Mouse (Mus musculus) neutrophil, adult 5-6 weeks (primary cell): Measurements from ENCODE around the gene Kdf1. TPM values are rescaled to one million over a fixed set of nuclear protein-coding genes. Genes with fewer than 3 reads are reported as not detected.

Source experiments
- ATAC-seq: fragments of 151-379, 151-347 bp; 2 replicates; pipeline ENCODE4 v1.8.0; 2017; ENCODE audit warnings: mild to moderate bottlenecking, moderate TSS enrichment; ENCODE audit not compliant: insufficient number of reproducible peaks, poor library complexity, low FRiP score, severe bottlenecking; ENCODE audit errors: extremely low read depth
- total RNA-seq: library from RNA; stranded (forward); fragments of 200-1000 nt; gene quantifications from 2 replicates; pipeline ENCODE4 v1.2.3, GENCODE M21; 2017

The Kdf1 gene
- total RNA-seq, 1 experiment from 2014 or later, result not detected

DNA sequence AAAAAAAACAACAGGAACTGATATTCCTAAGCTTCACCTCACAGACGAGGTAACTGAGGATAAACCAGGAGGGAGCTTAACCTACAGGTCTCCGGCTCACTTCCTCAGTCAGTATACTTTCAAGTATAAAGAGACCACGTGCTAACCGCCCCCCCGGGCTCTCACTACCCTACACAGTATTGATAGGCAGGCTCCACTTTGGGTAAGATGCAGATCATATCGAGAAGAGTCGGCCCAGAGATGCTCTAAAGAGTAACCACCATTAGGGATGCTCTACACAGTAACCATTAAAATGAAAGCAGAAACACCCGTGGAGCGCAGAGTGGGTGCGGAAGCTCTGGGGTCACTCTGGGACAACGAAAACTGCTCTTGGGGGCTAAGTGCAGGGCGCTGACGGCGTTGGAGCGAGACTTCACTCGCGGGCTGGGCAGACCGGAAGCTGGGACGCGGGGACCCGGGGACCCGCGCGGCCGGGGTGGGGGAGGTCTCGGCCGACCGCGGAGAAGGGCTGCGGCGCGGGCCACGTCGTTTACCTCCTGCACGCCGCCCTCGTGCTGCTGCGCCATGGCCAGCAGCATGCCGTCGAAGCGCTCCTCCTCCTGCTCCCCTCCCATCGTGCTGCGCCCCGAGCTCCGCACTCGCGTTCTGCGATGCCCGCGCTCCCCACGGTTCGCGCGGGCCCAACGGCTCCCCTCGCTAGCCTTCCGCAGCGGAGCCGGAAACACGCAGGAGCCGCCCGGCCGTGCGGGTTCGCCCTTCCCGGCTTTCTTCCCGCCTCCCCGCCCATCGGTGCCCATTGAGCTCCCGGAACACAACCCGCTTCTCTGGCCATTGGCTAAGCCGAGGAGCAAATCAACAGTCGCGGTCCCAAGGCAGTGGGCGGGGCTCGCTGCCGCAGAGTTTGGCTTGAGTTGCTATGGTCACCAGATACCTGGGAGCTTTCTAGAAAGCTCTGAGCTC lies 26.8 kb downstream of the Kdf1 start, which contains the start of gene Nudc:
Gene Nudc (minus strand): TSS at position 725 of the 960 bp plus-strand sequence.
- ATAC-seq, result peak; percentile 97

DNA sequence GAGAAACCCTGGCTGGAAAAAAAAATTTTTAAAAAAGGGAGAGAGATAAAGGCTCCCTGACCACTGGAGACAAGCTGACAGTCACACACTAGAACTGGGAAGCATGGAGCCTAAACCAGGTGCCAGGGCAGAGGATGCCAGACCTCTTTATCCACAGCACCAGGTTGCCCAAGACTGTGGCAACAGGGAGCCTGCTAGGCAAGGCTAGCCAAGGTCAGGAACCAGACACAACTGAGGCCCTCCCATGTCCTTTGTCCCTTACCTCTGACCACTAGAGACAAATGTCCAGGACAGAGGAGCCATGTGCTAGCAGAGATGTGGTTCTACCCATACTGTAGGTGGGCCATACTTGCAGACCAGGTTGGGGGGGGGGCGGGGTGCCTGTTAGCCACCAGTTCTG lies 33.3 kb downstream of the Kdf1 start:
- no peak for ATAC-seq

DNA sequence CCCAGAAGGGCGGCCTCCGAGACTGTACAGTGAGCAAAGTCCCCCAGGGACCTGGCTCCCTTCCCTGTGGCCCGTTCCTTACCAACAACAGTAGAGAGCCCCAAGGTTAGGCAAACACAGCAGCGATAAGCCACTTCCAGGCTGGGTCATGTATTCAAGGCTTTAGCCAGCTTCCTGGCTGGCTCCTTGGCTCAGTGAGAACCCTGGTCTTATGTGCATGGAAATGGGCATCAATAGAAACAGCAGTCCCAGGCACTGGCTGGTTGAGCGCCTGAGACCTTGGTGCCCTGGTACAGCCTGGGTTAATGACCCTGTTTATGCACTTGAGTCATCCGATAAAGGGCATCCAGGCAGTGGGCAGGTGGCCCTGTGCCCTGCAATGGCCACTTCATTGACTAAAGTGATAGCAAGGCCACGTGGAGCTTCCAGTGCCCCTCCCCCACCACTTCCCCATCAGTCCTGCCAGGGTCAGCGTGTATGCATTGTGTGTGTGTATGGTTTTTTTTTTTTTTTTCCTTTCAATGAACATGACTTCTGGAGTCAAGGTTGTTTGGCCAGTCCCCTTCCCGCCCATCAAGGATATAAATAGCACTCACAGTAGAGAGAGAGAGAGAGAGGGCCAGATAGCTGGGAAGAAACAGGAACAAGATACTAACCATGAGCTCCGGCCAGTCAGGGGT lies 34.1 kb downstream of the Kdf1 start, which contains the start of gene Nr0b2:
Gene Nr0b2 (plus strand): TSS at position 609 of the 680 bp plus-strand sequence.
- ATAC-seq, result no peak

DNA sequence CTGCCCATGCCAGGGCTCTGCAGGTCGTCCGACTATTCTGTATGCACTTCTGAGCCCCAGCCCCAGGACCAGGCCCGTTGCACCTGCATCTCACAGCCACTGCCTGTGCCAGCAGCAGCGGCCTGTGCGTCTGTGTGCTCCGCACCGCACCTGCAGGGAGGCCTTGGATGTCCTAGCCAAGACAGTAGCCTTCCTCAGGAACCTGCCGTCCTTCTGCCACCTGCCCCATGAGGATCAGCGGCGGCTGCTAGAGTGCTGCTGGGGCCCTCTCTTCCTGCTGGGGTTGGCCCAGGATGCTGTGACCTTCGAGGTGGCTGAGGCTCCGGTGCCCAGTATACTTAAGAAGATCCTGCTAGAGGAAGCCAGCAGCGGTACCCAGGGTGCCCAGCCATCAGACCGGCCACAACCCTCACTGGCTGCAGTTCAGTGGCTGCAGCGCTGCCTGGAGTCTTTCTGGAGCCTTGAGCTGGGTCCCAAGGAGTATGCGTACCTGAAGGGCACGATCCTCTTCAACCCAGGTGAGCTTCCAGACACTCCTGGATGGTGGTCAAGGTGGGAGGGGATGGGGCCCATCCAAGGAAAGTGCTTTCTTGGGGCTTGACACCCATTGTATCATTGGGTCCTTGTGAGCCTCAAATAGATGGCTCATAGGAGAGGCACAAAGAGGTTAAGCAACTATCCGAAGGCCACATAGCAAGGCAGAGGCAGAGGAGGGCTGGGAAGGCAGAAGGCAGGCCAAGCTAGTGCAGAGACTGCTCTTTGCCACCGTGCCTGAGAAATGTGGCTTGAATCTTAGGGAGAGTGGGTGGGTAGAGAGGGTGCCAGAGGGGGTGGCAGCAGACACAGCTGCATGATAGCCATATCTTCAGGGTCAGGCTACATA lies 34.9 kb downstream of the Kdf1 start:
- no peak for ATAC-seq

DNA sequence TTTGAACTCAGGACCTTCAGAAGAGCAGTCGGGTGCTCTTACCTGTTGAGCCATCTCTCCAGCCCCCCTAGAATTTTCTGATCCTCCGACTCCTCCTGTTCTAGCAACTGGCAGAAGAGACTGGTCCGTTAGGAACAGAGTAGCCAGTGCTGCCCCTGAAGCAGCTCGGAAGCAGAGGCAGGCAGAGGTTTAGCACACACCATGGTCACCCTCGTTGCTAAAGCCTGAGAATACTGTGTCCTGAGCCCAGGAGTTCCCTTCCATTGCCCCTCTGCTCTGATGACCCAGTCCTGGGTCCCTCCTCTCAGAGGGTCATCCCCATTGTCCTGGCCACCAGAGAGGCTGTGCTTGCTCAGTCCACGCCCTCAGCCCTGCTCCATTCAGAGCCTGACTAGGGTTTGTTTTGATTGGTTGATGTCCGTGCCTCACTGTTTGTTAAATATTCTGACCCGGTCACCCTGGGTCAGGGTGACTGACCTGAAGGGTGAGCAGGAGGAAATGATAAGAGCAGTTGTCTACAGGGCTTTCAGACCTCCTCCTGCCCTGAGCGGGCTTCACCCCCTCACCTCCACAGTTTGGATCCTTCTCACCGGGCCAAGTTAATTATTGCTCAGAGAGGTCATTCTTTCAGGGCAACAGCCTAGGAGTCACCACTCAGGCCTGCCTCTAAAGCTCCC lies 38.4 kb downstream of the Kdf1 start:
- no peak for ATAC-seq

DNA sequence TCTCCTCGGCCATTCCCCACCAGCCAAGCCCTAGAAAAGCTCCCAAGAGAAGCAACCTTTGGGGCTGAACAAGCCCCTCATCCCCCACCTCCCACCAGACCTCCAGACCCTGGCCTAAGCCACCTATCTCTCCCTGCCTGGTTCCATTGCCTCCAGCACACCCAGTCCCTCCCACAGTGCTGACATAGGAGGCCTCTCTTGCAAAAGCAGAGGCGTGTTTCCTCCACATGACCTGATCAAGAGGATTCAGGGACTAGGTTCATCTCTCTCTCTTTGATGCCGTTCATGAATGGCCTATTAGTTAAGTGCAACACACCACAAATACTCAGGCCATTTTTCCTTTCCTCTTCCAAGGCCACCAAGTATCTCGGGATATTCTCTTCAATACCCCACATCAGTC lies 41.1 kb downstream of the Kdf1 start:
- ATAC-seq, result no peak

DNA sequence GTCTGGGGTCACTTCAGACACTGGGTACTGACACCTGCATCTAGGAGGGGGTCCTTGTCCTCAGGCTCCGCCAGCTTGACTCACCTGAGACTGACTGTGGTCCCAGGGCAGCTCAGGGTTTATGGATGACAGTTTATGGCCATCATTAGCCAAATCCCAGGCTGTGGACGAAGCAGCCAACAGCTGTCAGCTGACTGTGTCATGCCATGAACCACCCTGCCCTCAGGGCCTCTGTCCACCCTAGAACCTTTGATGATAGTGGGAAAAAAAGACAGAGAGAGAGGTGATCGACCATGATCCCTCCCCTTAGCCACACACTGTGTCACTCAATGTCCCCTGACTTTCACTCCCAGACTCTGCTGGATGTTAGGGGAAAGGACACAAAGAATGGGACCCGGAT lies 42.9 kb downstream of the Kdf1 start:
- no peak for ATAC-seq

DNA sequence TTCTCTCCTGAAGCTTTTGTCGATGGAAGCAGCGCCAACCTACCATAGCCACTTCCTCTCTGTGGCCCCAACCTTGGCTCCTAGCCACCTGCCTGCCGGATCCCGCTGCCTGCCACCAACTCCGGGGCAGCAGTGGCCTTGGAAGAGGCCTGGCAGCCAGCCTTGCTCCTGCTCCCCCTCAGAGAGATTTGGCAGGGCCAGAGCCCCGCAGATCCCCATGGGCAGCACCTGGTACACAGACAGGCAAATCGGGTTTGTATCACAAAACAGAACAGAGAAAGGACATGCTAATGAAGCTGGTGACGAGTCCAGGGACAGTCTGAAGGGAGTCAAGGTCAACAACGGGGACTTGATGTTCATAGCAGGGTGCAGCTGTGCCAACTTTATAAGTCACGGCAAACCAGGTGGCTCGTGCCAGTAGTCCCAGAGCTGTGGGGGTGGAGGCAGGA lies 44.4 kb downstream of the Kdf1 start:
- no peak for ATAC-seq

DNA sequence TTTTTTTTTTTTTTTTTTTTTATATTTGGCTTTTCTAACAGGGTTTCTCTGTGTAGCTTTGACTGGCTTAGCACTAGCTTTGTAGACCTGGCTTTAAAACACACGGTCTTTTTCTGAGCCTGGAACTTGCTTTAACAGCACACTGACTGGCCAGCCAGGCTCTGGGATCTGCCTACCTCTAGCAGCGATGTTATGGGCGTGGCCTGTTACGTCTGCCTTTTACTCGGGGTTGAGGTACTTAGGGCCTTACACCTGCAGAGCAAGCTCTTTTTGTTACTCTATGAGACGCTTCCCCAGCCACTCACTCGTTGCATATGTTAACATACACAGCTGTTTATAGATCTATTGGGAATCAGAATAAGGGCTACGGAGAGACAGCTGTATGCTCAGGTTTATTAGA lies 48.5 kb downstream of the Kdf1 start:
- ATAC-seq, result no peak

DNA sequence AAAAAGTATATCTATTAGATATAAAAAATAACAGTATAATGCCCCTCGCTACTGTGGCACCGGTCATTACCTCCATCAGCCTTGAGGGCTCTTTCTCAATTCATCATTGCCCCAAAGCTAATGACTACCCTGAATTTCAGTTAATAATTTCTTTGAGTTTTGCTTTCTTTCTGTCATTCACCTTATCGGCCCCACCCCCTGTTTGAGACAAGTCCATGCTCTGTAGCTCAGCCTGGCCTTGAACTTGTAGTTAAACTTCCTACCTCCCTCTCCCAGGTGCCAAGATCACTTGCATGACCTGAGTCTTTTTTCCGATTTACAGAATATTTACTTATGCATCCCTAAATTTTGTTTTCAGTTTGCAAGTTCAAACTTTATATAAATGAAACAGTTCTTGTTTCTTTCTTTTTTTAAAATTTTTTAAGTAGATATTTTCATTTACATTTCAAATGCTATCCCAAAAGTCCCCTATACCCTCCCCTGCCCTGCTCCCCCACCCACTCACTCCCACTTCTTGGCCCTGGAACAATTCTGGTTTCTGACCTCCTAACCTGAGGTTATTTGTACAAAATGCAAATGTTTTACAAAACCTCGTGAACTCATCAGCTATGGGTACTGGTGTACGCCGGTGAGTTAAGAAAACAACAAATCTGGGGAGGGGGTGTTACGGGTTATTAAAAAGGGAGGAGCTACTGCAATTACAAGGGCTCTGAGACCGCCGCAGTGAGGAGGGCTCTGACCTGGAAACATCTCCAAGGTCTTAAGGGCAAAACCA lies 50.7 kb downstream of the Kdf1 start:
- no peak for ATAC-seq

DNA sequence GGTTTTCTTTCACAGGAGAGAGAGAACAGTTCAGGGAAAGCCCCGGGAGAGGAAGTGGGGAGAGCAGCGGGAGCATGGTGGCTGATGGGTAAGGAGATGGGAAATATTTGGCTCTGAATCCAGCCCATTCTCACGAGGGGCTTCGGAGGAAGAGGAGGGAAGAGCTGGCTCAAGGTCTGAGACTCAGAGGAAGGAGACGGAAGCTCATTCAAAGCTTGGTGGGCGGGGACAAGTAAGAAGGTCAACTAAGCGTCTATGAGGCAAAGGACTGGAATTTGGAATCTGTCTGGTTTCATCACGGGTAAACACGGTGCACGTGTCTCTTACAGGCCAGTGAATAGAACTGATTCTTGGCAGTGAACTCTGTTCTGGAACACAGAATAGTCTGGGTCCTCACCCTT lies 51.3 kb downstream of the Kdf1 start:
- ATAC-seq, result no peak

DNA sequence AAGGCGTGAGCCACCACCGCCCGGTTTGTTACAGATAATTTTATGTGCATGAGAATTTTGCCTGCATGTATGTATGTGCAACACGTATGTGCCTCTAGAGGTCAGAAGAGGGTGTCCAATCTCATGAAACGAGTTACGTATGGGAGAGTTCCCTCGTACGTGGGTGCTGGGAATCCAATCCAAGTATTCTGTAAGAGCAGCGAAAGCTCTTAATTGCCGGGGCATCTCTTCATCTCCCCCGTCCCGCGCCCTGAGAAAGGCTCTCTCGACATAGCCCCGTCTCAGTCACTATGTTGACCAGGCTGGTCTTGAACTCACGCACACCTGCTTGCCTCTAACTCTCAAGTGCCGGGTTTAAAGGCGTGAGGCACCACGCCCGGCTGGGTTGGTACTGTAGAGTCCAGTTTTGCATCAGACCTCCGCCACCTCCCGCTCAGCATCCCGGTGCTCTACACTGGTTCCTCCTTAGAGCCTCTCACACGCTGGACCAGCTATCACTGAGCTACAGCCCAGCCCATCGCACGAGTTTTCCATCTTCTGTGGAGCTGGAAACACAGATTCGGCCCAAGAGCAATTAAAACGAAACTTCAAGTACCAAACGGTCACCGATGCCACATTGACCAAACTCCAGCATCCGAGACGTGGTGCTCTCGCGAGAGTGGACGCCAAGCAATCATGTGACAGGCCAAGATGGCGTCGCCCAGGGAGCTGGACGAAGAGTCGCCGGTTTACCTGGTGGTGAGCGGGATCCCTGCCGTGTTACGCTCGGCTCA lies 55.5 kb downstream of the Kdf1 start, which contains the start of gene Gpatch3:
Gene Gpatch3 (plus strand): TSS at position 676 of the 773 bp plus-strand sequence.
- ATAC-seq, result peak; percentile 86

DNA sequence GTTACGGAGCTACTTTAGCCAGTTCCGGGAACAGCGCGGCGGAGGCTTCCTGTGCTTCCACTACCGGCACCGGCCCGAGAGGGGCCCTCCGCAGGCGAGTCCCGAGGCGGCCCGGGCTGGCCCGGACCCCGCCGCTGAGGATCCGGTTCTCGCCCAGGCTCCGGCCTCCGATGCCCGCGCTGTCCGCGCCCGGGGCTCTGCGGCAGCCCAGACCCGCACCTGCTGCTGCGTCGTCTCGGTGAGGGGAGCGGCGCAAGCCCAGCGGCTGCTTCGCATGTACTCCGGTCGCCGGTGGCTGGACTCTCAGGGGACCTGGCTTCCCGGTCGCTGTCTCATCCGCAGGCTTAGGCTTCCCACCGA lies 56.1 kb downstream of the Kdf1 start:
- no peak for ATAC-seq

DNA sequence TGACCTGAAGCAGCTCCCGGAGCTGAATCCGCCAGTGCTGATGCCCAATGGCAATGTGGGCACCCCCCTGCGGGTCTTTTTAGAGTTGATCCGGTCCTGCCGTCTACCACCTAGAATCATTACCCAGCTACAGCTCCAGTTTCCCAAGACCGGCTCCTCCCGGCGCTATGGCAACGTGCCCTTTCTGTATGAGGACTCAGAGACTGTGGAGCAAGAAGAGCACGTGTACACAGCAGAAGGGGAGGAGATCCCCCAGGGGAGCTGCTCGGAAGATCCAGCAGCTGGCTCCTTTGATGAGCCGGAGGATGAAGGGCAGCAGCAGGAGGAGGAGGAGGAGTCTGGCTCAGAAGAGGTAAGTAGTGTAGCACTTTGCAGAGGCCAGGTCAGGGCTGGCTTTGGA lies 59.2 kb downstream of the Kdf1 start:
- no peak for ATAC-seq
